Mouse (Mus musculus) adrenal gland, adult 2 months (tissue): ENCODE measurements around the gene Prkab2. TPM values are rescaled to one million over a fixed set of nuclear protein-coding genes. Genes with fewer than 3 reads are reported as not detected.

Source experiments
- DNase-seq: peaks from one replicate; pipeline ENCODE4 v3.0.0; 2021
- polyA plus RNA-seq: library from polyadenylated mRNA; depleted of rRNA; stranded (reverse); fragments of >200 nt; gene quantifications from 2 replicates; pipeline ENCODE4 v1.2.3, GENCODE M21; 2012
- total RNA-seq, 2 experiments: library from RNA; stranded (reverse); gene quantifications; 2 replicates each; pipeline ENCODE4 v1.2.3; 2021

Prkab2 gene
- total and polyA plus RNA-seq, 3 experiments: 3.9 to 9.6 (median 8.3) TPM

DNA sequence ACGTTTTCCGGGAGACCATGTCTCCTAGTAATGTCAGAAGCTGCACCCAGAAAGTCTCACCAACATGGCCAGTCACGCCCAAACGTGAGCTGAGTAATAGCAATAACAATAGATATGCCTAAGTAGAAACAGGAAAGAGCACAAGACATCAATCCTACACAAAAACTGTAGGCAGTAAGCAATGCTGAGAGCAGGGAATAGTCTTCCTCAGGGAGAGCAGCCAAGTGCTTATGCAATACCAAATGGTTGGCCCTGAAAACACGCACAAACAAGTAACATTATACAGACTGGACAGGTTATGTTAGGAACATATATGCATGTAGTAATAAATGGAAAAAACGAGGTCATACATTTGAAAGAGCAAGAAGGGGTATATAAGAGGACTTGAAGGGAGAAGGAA is 8.5 kb upstream of the Prkab2 start:
- no peak for DNase-seq

- no peak for DNase-seq
Observed at GRCm38 (mm10) chr3:97651604-97652003, 6.4 kb upstream of the Prkab2 start.

DNA sequence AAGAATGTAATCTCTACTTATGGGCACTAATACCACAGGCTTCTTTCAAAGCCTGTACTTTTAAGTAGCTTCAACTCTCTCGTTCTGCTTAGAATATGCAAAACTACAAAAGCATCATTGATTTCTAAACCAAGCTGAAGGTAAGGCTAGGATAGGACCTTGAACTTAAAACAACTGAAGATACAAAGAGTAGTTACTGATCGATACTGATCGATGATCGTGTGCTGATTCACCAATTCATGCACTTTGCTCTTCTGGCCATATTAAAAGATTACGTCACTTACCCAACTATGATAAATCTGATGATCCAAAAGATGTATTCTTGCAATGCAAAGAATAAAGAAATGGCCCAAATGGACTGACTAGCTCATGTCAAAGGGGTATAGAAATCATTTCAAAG is 4.2 kb upstream of the Prkab2 start:
- DNase-seq: no peak

GRCm38 (mm10) chr3:97654901-97655300 is 3.1 kb upstream of the Prkab2 start:
- DNase-seq: no peak

GRCm38 (mm10) chr3:97658426-97659193 is 617 bp downstream of the Prkab2 start:
- no peak for DNase-seq

DNA sequence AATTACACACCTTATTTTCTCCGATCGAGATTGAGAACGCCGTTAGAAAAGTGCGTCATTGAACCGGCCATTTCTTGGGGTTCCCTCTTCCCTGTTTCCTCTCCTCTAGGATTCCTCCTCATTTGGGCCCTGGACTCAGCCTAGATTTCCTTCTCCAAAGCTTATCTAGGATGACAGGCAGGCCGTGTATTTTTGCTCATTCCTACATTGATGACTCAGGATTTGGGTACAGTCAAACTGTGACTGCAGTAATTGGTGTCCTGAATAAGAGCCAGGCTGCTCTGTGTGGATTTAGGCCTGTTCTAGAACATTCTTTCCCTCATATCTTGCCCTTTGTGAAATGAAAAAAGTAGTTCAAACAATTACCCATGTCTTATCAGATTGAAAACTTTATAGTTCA is 1.8 kb downstream of the Prkab2 start:
- DNase-seq: peak; percentile 28

DNA sequence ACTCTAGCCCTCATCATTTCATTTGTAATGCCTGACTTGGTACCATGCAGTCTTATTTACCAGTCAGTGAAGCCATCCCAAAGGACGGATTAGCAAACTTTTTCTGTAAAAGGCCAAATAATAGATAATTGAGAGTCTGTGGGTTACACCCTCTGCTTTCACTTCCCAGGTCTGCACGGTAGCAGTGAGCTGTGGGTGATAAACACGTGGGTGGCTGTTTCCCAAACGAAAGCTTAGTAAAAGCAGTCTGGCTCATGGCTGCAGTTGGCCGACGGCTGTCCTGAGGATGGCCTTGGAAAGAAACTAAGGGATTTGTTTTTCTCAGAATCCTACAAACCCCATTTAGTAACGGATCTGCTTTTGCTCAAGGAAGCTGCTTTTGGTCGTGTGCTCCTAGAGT is 3.2 kb downstream of the Prkab2 start:
- peak; percentile 39 for DNase-seq

- DNase-seq: no peak
Observed at GRCm38 (mm10) chr3:97665525-97665924, 7.5 kb downstream of the Prkab2 start.

DNA sequence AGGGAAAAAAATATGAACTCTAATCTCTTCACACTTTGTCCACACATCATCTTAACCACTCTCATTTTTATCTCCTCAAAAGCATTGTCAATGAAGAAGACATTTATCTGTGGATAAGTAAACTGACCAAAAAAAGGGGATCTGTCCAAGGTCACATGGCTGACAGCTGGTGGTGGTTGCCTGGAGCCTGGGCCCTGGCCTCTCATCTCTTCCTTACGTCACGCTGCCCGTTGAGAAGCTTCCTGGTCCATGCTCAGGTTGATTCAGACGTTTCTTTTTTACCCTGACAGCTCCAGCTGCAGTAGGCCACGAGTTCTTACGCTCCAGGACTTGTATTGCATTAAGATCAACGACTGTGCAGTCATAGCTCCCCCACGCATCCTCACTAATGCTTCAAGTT is 8.2 kb downstream of the Prkab2 start:
- DNase-seq: no peak

GRCm38 (mm10) chr3:97667093-97667675 is 9.2 kb downstream of the Prkab2 start:
- DNase-seq: no peak

DNA sequence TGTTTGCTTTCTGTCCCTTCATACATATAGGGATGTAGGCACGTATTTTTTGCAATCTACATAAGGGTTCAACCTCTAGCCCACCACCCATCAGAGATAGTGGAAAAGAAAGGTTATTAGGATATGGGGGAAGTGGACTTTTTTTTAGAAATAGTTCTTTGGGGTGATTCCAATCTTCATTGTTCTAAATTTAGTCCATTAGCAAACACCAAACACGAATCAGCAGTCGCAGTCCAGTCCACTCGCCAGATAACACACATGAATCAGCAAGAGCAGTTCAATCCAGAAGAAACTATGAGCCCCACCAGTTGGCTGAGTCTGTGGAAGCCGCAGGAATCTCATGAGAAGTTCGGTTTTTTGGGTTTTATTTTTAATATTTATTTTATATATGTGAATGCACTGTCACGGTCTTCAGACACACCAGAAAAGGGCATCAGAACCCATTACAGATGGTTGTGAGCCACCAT is 16.7 kb downstream of the Prkab2 start, which contains the start of gene Gm17651:
Gm17651 (minus strand) TSS at position 51 of the 467 bp plus-strand sequence.
- no peak for DNase-seq

- no peak for DNase-seq
Observed at GRCm38 (mm10) chr3:97676126-97676525, 18.1 kb downstream of the Prkab2 start.

GRCm38 (mm10) chr3:97678416-97678815 is 20.4 kb downstream of the Prkab2 start:
- no peak for DNase-seq

DNA sequence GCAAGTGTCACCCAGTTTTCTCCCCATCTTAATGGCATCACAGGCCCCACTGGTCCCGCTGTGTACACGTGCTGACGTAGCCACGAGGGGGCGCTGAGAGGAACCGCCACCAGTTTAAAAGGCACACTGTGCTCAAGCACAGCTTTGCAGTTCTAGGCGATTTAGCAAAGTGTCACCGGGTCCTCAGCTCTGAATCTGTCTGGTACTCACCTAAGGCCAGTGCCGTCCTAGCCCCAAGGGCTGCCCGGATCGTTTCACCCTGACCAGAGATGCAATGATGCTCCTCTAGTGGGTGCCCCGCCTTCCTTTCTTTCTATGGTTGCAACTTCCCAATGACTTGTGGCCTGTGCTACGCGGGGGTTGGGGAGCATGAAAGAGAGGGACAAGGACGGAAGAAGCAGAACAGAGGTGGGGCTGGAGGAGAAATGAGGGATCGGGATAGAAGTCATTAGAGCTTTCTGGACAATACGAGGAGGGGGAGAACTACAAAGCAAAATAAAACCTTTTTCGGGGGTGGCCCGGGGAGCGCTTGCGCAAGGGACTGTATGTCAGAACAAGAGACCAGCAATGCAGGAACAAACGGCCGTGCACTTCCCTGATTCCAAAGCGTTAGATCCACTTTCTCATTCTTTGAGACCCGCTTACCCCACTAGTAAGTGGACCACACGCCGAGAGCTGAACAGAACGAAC is 22.8 kb downstream of the Prkab2 start:
- peak; percentile 87 for DNase-seq

- DNase-seq: peak; percentile 84
Observed at GRCm38 (mm10) chr3:97681321-97682158, 23.5 kb downstream of the Prkab2 start.

DNA sequence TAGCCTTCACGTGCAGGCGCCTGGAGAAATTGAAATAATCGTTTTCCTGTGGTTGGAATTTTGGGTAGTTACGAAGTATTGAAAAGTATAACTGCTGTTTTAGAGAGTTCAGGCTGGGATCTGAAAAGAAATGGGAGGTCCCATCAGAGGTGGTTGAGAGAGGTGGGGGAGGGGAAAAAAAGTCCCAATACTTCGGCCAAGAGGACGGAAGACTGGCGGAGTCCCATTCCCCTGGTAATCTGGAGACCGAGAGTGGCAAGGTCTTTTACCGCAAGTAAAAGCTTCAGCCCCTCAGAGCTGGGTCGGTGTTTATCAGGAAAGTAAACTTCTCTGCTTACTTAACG is 24.1 kb downstream of the Prkab2 start:
- no peak for DNase-seq

DNA sequence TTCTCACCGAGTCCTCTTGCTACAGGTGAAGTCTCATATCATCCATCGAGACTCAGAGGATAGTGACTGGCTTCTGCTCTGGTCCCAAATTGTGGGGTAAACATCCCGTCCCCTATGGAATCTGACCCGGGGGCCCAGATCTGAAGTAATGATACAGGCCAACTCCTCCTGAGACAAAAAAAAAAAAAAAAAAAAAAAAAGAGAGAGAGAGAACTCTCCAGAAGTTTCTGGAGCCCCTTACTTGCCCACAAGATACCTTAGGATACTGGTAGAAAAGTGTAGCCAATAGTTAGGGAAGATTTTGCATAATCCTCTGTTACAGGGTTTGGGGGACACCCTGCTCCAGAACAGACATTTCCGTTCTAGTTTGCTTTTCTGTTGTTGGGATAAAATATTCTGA is 24.6 kb downstream of the Prkab2 start:
- no peak for DNase-seq

DNA sequence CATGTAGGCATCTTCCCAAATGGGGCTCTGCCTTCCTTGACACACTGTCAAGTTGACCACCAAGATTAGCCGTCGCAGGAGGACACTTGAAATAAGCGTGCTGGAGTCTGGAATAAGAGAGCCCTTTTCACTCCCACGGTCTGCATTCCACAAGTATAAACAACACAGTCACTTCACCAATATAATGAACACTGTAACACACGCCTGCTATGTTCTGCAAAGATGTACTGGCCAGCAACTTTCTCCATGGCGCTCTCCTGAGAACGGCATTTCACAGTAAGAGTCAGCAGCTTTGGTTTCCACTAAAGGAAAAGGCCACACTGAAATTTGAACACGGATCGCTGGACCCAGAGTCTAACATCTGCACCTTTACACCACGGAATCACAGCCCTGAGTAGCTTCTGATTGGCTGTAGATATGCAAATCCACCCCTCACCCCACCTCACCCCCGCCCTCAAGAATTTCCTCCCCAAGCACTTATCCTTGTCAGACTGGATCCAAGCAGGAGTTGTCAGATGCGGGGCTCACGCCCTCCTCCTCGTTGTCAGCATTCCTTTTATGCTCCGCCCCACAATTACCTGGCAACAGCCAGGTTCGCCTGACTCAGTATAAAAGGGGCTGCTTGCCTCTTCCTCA is 25.7 kb downstream of the Prkab2 start:
- no peak for DNase-seq

DNA sequence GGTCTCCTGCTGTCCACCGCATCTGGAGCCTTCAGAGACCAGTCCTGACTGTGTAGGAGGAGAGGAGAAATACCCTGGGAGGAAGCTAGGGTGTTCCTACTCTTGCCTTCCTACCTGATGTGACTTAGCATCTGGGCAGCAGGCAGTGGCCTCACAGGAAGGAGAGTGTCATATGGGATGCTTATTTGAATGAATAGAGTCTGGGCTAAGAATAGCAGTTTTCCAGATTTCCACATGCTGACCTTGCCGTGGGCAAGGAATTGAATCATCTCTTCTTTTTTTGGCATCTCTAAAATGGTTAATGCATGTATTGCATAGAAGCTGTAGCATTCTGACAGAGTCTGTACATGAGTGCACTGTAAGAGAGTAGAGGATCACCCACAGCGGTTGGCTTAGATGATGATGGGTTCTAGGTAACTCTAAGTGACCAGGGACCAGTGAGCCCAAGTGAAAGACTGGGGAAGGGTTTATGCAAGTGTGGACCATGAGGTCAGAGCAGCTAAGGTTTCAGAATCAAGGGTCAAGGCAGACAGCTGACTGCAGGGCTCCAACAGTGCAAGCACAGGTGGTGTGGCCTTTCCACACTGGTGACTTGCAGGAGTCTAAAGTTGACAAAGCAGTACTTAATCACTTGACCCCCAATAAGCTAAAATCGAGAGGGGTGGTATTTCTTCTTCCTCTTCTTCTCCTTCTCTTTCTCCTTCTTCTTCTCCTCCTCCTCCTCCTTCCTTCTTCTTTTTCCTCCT is 28.6 kb downstream of the Prkab2 start:
- DNase-seq: no peak

GRCm38 (mm10) chr3:97689289-97689688 is 31.3 kb downstream of the Prkab2 start:
- no peak for DNase-seq

- no peak for DNase-seq
Observed at GRCm38 (mm10) chr3:97690590-97690989, 32.6 kb downstream of the Prkab2 start.
